Mouse (Mus musculus): ENCODE data around the gene Avl9.

DNA sequence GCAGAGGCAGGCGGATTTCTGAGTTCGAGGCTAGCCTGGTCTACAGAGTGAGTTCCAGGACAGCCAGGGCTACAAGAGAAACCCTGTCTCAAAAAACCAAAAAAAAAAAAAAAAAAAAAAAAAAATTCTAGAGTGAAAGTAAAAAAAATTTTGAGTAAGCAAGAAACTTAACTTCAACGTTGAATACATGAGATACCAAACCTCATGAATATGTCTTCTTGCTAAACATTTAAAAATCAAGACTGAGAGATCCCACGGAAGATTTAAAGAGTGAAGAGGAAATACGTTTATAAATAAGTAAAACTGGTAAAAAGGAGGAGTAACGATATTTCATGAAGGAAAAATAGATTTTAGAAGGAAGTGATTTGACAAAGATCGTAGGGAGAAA, 519 bp upstream of the Avl9 start:
- TF ChIP-seq CTCF (IDR thresholded peaks at IDR 0.05; ENCODE audit: low read depth, low read length) (no peak), POLR2AphosphoS5 (IDR thresholded peaks at IDR 0.05; ENCODE audit: insufficient replicate concordance, low read depth, low read length) (no peak)

All from G1E (cell line).